Mouse (Mus musculus): ENCODE measurements around the gene Tmem262.

The Tmem262 gene

DNA sequence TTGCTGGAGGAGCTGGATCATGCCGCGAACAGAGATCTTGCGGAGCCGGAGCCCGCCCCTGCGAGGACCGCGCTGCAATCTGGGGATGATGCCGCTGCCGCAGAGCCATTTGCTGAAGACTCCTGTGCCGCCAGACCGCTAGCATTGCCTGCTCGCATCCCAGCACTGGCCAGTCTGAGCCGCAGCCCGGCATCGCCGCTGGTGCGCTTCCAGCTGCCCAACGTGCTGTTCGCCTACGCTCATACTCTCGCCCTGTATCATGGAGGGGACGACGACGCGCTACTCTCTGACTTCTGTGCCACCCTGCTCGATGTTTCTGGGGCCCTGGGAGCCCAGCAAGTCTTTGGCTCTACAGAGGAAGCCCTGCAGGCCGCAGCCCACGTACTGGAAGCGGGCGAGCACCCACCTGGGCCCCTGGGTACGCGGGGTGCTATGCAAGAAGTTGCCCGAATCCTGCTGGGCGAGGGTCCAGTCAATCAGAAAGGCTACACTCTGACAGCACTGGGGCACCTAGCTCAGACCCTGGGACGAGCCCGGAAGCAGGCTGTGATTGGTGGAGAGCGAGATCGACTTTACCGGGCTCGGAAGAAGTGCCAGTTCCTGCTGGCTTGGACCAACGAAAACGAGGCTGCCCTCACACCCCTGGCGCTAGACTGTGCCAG lies 18.1 kb upstream of the Tmem262 start:
- DNase-seq = no peak

DNA sequence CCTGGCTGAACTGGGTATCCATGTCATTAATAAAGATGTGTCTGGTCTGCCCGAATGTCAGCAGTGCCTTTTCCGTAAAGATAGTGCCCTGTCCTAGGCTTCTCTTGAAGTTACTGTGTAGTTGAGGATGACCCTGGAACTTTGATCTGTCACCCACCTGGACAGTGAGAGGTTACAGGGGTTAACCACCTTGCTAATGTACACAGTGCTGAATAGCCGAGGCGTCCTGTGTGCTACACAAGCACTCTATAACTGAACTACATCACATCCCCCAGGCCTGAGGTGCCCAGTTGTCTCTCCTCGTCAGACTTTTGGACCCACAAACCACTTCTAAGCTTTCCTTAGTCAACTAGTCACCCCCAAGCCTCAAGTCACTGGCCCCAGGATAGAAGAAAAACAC lies 17.4 kb upstream of the Tmem262 start:
- no peak for DNase-seq

DNA sequence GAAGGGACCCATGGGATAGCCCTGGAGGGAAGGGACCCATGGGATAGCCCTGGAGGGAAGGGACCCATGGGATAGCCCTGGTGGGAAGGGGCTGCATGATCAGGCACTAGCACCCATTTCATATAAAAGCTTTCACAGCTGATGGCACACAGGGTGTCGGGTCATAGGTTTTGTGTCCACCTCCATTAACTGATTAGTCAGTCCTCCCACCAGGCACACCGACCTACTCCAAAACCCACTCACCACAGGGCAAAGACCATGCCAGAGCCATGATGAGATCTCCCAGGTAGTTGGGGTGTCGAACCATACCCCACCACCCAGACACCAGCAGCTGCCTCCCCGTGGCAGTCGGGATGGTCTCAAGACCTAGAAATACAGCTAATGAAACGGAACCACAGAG lies 16.8 kb upstream of the Tmem262 start:
- DNase-seq = no peak

DNA sequence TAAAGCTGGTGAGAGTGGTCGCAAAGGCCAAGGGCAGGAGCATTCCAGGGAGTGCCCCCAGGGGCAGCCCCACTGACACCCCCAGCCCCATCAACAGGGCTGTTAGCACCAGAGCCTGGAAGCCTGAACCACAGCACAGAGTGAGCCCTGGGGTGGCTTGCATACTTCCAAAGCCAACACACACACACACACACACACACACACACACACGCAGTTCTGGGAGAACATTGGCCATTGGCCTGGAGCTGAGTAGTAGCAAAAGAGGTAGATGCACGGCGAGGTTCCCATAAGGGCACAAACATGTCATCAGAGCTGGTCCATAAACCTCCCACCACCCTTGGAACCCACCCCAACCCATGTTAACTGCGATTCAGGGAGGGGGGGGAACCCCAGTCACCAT lies 13.3 kb upstream of the Tmem262 start:
- no peak for DNase-seq

DNA sequence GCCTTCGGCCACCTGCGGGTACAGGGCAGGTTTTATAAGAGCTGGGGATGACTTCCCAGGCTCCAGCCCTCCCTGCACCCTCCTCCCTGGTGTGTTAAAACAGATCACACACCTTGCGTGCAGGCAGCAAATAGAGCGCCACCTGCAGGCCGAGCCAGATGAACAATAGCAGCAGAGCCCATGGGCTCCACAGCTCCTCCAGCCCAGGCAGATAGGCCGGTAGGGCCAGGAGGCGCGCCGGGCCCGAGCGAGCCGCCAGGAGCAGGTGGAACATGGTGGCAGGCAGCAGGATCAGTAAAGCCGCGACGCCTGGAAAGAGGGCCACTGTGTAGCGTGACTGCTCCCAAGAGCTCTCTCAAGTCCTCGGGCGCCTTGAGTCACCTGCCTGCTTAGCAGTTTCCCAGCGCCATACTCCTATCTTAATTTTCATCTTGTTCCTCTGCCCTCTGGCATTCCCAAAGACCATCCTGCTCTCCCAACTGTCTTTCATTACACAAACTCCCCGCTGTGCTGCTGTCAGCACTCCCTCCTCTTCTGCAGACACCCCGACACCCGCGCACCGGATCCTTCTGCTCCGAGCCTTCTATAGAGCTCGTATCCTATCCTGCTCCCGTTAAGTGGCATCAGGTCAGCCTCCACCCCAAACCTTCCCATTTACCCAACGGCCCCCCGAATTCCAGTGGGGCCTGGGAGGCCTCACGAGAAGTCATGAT lies 12.7 kb upstream of the Tmem262 start:
- peak; percentile 85 for DNase-seq

DNA sequence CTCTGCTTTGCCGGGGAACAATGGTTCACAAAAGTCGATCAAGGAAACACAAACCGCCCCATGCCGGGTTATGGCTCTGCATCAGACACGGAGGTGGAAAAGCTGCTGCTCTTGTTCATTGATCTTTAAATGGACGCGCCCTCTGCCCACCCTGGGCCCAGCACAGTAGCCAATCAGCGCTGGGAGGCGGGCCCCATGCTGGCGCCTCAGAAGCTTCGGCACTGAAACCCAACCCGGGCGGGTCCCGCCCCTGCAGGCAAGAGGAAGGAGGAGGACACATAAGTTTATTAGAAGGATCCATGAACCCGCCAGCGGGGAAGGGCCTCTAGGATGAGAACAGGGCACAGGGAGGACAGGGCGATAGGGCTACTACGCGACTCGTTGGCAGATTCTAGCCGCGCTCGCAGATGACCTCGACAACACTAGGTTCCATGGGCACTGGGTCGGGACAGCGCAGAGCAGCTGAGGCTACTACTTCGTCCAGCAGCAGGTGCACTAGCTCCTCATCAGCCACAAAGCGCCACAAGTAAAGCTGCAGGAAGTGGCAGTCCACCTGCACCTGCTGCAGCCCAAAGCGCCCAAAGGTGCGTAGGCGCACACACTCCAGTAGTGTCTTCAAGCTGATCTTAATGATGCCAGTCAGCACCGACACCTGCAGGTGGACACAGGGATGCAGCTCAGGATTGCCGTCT lies 12.0 kb upstream of the Tmem262 start, which contains the start of gene Tm7sf2:
Tm7sf2 (minus strand) TSS at position 650 of the 692 bp plus-strand sequence.
- DNase-seq = peak; percentile 90

DNA sequence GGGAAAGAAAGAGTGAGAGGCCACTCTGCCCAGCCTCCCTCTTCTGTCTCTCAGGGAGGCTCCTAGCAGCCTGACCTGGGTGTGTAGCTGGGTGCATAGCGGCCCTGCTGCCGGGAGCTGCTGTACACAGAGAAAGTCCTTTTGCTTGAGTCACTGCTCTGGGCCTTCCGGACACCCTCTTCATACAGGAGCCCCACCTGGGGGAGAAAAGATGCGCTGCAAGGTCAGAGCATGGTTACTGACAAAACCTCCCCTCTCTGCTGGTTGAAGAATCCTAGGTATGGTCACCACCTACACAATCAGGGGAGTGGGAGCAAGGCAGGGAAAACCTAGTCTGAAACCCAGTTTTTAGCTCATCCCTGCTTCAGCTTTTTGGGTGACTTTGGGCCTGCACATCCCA lies 10.9 kb upstream of the Tmem262 start:
- no peak for DNase-seq

DNA sequence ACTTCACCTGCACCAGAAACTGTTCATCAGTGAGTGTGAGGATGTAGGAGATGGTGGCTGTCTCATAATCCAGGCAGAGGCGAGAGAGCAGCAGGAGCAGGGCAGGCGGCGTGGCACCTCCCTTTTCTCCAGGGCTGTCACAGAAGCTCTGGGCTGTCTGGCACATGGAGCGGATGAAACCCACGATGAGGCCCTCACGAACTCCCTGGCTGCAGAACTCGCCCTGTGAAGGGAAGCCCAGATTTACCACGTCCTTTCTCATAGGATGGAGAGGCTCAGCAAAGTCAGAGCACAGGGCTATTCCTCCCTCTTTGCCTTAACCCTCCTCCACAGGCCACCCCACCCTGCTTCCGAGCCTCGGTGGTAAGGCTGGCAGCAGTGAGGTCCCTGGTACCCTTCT lies 10.0 kb upstream of the Tmem262 start:
- no peak for DNase-seq

DNA sequence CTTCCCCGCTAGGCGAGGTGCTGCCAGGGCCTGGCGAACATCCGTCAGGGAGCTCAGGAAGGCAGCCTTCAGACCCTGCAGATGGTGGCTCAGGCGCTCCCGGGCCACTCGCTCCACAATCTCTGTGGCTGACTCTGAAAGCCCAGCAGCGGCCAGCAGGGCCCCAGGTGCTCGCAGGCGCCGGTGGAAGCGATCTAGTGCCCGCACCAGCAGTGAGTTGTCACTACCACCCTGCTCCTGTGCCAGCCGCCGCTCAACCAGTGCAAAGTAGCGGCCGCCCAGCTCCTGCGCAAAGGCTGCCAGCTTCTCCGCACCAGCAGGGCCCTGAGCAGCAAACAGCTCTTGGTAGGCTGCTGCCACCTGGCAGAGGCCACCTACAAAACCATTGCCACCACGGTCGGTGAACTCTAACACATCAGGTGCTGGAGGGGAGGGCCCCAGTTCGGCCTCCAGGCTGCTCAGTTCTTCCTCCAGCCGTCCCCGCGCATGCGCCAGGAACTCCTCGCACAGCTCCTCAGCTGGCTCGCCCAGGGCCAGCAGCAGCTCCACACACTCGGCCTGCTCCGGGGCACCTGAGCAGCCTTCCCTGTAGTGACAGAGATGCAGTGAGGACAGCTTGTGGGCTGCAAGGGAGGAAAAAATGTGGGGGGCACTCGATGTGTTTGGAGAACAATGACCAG lies 9.1 kb upstream of the Tmem262 start:
- no peak for DNase-seq

DNA sequence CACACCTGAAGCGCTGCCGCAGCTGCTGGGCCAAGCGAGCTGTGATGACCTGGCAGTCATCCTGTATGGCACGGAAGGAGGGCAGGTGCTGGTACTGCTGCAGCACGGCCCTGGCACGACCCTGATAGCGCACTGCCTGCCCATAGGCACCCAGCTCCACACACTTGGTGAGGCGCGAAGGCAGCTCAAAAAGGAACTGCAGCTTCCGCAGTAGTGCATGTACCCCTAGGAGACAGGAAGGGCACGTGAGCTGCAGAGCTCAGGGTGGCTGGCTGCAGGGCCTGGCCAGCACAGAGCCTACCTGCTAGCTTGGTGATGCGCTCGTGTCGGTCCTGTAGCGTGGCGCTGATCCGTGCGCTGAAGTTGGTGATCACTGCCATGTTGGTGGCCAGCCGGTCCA lies 8.6 kb upstream of the Tmem262 start:
- DNase-seq = no peak

DNA sequence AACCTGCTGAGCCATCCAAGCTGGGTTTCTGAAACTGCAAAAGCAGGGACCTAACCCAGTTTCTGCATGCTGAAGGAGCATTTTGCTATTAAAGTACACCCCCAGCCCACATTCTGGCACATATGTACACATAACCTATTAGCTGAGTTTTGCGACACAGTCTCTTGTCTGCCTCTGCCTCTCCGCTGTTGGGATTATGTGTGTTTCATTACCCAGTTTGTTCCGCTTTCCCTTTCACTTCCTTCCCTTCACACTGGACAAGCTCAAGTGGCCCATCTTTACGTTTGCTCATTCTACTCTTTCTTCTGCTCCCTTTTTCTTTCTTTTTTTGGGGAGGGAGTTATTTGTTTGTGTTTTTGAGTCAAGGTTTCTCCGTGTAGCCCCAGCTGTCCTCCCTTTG lies 5.9 kb upstream of the Tmem262 start:
- DNase-seq = no peak

DNA sequence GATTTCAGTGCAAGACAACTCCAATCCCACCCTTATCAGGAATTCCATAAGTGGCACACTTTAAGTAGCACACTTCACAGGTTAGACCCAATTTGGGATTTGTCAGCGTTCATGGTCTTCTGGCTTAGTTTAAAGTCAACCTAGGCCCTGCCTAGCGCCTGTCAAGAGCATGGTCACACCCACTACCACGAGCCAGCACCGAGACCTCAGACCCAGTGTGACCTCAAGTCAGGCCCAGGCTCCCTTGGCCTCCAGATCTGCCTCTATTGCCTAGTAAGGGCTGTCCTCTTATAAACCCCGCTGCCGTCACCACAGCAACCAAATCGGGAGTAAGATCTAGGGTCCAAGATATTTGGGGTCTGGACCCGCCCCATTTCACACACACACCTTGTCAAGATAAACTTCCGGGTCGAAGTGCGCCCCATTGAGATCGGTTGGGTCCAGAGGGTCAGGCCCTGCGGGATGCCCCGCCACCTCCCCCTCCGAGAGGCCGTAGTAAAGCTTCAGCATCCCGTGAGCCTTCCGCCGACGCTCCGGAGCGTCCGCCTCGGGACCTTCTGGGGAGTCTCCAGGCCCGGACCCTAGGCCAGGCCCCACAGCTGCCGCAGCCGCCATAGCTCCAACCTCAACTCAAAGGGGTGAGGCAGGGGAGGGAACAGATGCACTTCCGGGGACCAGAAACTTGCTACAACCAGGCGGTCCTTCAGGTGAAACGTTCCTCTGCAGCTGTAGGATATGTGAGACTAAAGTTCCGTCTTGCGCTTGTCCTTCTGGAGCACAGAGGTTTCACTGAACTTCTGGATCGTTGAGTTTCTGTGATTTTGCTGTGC lies 3.1 kb upstream of the Tmem262 start, which contains the start of gene Vps51:
Vps51 (minus strand) TSS at position 668 of the 830 bp plus-strand sequence.
- peak; percentile 86 for DNase-seq

DNA sequence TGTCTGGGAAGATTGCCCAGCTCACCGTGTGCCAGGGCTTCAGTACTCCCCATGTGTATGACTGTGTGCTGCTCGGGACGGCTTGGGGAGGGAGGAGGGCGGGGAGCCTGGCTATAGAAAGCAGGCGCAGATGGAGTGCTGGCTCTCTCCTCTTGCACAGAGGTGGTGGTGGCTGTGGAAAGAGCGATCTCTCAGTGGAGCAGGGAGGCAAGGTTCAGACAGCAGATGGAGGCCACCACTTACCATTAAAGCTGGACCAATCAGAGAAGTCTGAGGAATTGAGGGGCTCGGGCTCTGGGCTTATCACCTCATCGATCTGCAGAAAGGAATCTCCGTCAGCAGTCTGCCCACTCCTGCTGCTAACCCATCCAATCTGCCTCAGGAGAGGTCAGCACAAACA lies 2.3 kb downstream of the Tmem262 start, which contains the start of gene Gm28374:
Gm28374 (minus strand) TSS at position 101 of the 400 bp plus-strand sequence.
- no peak for DNase-seq

DNA sequence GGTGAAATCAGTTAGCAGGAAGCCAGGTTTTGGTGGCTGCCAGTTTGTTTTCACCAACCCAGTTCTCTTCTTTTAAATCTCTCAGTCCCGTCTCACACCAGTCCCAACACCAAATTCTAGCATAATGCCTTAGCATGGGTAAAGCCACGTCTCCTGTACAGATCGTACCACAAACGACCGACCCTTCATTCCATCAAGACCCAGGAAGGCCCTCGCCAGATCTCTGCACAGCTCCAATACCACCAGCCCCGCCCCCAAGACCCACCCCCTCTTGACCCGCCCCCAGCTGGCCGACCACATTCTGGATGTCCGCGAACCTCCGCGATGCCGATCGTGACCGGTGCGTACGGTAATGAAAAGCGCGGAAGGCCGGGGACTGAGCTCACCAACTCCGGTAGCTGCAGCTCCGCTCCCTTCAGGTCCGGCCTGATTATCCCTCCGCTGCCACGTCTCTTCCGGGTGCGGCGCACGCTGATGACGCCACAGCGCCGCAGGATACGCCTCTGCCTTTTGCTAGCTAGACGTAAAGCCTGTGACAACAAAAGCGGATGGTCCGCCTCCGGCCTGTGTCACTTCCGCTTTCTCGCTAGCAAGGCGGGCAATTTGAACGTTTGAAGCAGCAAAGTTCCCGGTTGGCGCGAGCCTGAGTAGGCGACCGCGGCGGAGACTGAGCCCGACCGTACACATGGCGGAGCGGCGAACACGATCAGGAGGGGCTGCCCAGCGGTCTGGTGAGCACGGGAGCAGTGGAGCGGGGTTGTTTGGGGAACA lies 4.8 kb downstream of the Tmem262 start, which contains the start of the genes Zfpl1 and Cdca5:
Zfpl1 (minus strand) TSS at position 479 of the 771 bp plus-strand sequence.
Cdca5 (plus strand) TSS at position 506 of the 771 bp plus-strand sequence.
- peak; percentile 98 for DNase-seq

DNA sequence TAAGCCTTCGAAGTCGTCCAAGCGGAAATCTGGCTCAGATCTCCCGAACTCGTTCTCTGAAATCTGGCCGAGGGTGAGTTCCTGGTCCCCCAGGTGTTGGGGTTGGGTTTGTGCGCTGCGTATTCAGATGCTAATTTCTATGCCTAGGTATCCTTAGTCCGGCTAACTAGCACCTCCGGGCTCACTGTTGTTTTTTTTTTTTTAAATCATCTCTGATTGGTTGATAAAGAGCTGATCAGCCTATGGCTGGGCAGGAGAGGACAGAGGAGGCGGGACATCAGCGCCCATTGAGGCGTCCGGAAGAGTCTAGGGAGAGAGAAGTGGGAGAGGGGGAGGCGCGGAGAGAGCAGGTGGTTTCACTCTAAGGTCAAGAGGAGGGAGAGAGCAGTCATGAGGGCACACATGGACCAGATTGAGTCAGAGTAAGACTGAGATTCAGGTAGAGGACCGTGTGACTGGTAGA lies 5.6 kb downstream of the Tmem262 start:
- no peak for DNase-seq

DNA sequence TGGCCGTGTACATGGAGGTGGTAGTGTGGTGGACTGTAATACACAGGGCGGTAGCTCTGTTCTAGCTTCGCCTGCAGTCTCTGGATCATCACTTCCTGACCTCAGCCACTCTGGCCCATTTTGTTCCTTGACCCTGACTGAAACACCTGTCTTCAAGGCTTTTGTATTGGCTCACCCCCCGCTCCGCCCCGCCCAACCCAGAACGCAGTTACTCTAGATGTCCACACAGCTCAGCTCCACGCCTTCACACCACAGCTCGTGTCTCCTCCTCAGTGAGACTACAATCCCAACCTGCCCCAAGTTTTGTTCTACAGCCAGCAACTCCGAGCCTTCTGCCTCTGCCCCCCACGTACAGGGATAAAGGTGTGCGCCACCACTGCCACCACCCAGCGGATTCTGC lies 9.0 kb downstream of the Tmem262 start:
- DNase-seq = no peak

DNA sequence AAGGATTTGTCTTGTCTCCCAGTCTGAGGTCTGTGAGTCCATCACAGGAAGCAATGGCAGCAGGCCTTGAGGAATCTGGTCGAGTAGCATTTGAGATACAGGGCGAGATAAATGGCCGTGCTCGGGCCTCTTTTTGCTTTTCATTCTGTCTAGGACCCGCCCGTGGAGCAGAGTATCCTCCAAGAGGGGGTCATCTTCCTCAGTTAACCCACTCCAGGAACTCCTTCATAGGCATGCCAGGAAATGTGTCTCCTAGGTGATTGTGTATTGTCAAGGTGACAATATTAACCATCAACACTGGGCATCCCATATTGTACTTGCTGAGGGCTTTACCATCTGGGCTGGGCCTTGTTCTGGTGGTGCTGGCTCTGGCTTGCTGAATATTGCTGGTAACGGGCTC lies 14.3 kb downstream of the Tmem262 start, which contains the start of gene AC131692.1:
AC131692.1 (plus strand) TSS at position 301 of the 400 bp plus-strand sequence.
- DNase-seq = no peak

DNA sequence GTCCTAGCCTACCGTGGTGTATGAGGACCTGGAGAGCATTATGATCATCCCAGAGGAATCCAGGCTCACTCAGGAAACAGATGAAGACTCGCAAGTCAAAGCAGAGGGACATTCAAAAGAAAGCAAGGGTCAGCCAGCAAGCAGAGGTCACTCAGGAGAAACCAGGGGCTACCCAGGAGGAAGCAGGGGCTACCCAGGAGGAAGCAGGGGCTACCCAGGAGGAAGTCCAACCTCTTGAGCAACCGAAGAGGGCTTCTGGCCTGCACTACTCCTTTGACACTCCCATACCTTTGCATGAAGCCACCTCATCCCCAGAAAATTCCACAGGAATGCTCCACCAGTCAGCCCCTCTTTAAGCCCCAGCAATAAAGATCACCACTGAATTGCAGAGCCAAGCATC lies 18.0 kb downstream of the Tmem262 start:
- no peak for DNase-seq

DNA sequence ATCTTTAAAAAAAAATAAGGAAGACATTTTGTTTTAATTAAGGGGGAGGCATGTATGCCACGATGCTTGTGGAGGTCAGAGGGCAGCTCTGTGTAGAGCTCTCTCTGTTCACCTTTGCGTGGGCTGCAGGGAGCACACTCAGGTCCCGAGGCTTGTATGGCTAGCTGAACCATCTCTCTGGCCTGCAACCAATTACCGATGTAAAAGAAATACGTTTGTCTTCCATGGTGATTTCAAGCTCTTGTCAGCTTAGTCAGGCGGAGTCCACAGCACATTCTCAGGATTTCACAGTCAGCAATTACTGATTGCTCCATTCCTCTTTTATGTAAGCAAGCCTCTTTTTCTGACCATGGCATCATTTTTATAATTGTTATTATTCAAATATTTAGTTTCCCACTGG lies 21.4 kb downstream of the Tmem262 start:
- no peak for DNase-seq

DNA sequence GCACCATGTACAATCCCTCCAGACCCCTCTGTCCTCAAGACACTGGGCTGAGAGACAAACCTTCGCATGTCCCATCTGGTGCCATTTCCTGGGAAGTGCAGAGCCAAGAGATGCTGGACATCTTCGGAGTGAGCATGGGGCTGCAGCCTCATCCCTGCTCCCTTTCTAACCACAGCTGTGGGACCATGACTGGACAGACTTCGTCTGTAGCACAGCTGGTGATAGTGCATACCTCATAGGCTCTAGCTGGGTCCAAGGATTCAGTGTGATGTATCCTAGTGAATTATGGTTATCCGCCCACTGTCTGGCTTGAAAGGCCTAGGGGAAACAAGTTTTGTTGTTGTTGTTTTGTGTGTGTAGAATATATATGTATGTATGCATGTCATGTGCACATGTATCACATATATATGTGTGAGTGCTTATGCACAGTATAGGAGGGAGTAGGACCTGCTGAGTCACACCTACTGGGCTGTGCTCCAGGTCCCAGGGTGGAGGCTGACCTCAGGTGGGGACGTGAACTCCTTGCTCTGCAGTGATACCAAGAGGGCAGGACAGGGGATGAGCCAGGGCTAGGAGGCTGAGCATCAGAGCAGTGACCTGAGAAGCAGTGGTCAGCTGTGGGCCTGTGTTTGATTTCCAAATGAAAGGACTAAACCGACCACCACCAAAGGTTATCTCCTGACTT lies 22.5 kb downstream of the Tmem262 start:
- DNase-seq = no peak

Measured in layer of hippocampus, adult 9-11 months (tissue).